Mouse (Mus musculus) erythroid progenitor cell, adult 5-6 weeks (primary cell): Measurements from ENCODE around the gene Rassf3. TPM values are rescaled to one million over a fixed set of nuclear protein-coding genes. Genes with fewer than 3 reads are reported as not detected.

Source experiments
- ATAC-seq: replicated peaks from 2 replicates; pipeline ENCODE4 v1.8.0; 2016; ENCODE audit warnings: moderate number of reproducible peaks, mild to moderate bottlenecking, moderate TSS enrichment, inconsistent platforms; ENCODE audit not compliant: poor library complexity, low FRiP score, severe bottlenecking
- total RNA-seq, 2 experiments: library from RNA; stranded (forward) in 1 of 2; stranded (reverse) in 1 of 2; fragments of 150-400 nt in 1 of 2; fragments of 186-747, 209-891 nt in 1 of 2; gene quantifications; 2 replicates each; pipeline versions ENCODE4 v1.2.3 to v1.2.4; 2015 to 2017; ENCODE audit warnings: low replicate concordance in 2 of 2

Rassf3 gene
- total RNA-seq, 2 experiments from 2014 or later = 6.9 to 9.2 TPM

GRCm38 (mm10) chr10:121432635-121433280, 43.4 kb downstream of the Rassf3 start:
- 0 out of 2 replicates have a peak, but pooled peaks have one; percentile 11 for ATAC-seq

- ATAC-seq = no peak
Measured at GRCm38 (mm10) chr10:121432041-121432634, 44.0 kb downstream of the Rassf3 start.

GRCm38 (mm10) chr10:121430764-121431540, 45.2 kb downstream of the Rassf3 start:
- no peak for ATAC-seq

GRCm38 (mm10) chr10:121429981-121430682, 46.0 kb downstream of the Rassf3 start:
- no peak for ATAC-seq

GRCm38 (mm10) chr10:121429581-121429980, 46.6 kb downstream of the Rassf3 start:
- no peak for ATAC-seq

GRCm38 (mm10) chr10:121429089-121429488, 47.1 kb downstream of the Rassf3 start:
- no peak for ATAC-seq

GRCm38 (mm10) chr10:121428011-121428711, 48.0 kb downstream of the Rassf3 start:
- ATAC-seq = no peak

- ATAC-seq = no peak
Measured at GRCm38 (mm10) chr10:121427136-121427535, 49.0 kb downstream of the Rassf3 start.

- no peak for ATAC-seq
Measured at GRCm38 (mm10) chr10:121426458-121427070, 49.6 kb downstream of the Rassf3 start.

- no peak for ATAC-seq
Measured at GRCm38 (mm10) chr10:121425506-121426025, 50.6 kb downstream of the Rassf3 start.

- no peak for ATAC-seq
Measured at GRCm38 (mm10) chr10:121425079-121425478, 51.1 kb downstream of the Rassf3 start.

- ATAC-seq = no peak
Measured at GRCm38 (mm10) chr10:121424455-121424854, 51.7 kb downstream of the Rassf3 start.

- no peak for ATAC-seq
Measured at GRCm38 (mm10) chr10:121423541-121424349, 52.4 kb downstream of the Rassf3 start.

GRCm38 (mm10) chr10:121422294-121422693, 53.9 kb downstream of the Rassf3 start:
- ATAC-seq = no peak

GRCm38 (mm10) chr10:121421657-121422290, 54.4 kb downstream of the Rassf3 start:
- ATAC-seq = no peak

GRCm38 (mm10) chr10:121421023-121421422, 55.1 kb downstream of the Rassf3 start:
- no peak for ATAC-seq

- no peak for ATAC-seq
Measured at GRCm38 (mm10) chr10:121419640-121420470, 56.3 kb downstream of the Rassf3 start.
